Mouse (Mus musculus) embryonic facial prominence, embryonic 11.5 days (tissue): ENCODE data around the gene Il5ra. TPM values are rescaled to one million over a fixed set of nuclear protein-coding genes. Genes with fewer than 3 reads are reported as not detected.

Experiments used
- ATAC-seq: fragments of 200-750 bp; cut with Nextera tagmentation; replicated peaks from 2 replicates; pipeline ENCODE4 v1.8.0; 2017; ENCODE audit warnings: low read depth; ENCODE audit not compliant: insufficient number of reproducible peaks, low FRiP score, low TSS enrichment
- DNase-seq: peaks from one replicate; pipeline ENCODE4 v3.0.0-alpha.2; 2015; ENCODE audit warnings: low spot score
- H3K27ac ChIP-seq: fragments of 300-500 bp; sonication (generic); replicated peaks from 2 replicates; pipeline ENCODE4 v1.5.1; 2014; ENCODE audit warnings: mild to moderate bottlenecking, low read depth, low read length, control low read depth
- H3K27me3 ChIP-seq: fragments of 300-500 bp; sonication (generic); 2 replicates; pipeline ENCODE4 v1.6.1; 2014; ENCODE audit warnings: mild to moderate bottlenecking, low read length, moderate library complexity, mixed read lengths; ENCODE audit not compliant: control insufficient read depth, insufficient read depth
- H3K36me3 ChIP-seq: fragments of 300-500 bp; sonication (generic); replicated peaks from 2 replicates; pipeline ENCODE4 v1.6.1; 2014; ENCODE audit warnings: low read depth, mild to moderate bottlenecking, low read length, moderate library complexity, mixed read lengths; ENCODE audit not compliant: control insufficient read depth, insufficient read depth
- H3K4me1 ChIP-seq: fragments of 300-500 bp; sonication (generic); 2 replicates; pipeline ENCODE4 v1.6.1; 2014; ENCODE audit warnings: low read length, mixed read lengths; ENCODE audit not compliant: control insufficient read depth, insufficient read depth
- H3K4me2 ChIP-seq: fragments of 300-500 bp; sonication (generic); 2 replicates; pipeline ENCODE4 v1.6.1; 2014; ENCODE audit warnings: low read depth, mild to moderate bottlenecking, control low read depth, low read length, moderate library complexity
- H3K4me3 ChIP-seq: fragments of 300-500 bp; sonication (generic); 2 replicates; pipeline ENCODE4 v1.5.1; 2014; ENCODE audit warnings: low read depth, low read length, control low read depth
- H3K9ac ChIP-seq: fragments of 300-500 bp; sonication (generic); replicated peaks from 2 replicates; pipeline ENCODE4 v1.6.1; 2014; ENCODE audit warnings: mild to moderate bottlenecking, control low read depth, low read length
- H3K9me3 ChIP-seq: fragments of 300-500 bp; sonication (generic); replicated peaks from 2 replicates; pipeline ENCODE4 v1.6.1; 2016; ENCODE audit warnings: mild to moderate bottlenecking, low read length, inconsistent platforms, mixed read lengths; ENCODE audit not compliant: control insufficient read depth
- WGBS: fragments of 180-500 bp; shearing (Covaris S2); extraction: QIAGEN DNeasy Blood & Tissue Kit; methylation state at CpG from one replicate; pipeline ENCODE4 v1.1.7; 2014; 5-methylcytosine and 5-hydroxymethylcytosine counted together
- polyA plus RNA-seq: library from polyadenylated mRNA; unstranded; fragments of >200 nt; fragmentation: Nextera tagmentation; extraction: Ambion mirVana; gene quantifications from 2 replicates; pipeline ENCODE4 v1.2.1, GENCODE M21; 2014

Il5ra gene
- polyA plus RNA-seq, 1 experiment from 2014 or later: not detected

DNA sequence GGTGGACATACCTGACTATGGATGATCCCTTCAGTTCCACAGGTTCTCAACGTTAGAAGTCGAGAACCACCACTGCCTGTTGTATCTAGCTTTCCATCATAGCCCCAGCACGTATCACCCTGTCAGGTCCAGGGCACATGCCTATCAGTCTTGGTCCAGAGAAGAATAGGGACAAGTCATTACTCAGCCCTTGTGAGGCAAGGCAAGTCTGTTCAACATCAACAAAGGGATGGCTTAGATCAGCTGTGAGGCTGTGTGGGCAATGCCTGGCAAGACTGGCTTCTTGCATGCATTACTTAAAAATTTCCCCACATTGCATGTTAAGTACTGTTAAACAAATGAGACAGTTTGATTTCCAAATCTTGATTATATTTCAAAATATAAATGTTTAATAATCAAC lies 1.0 kb downstream of the Il5ra start:
- no peak for ATAC-seq

GRCm38 (mm10) chr6:106747251-106747650 lies 1.6 kb downstream of the Il5ra start:
- no peak overlapping the region for H3K9ac ChIP-seq
- H3K4me2 ChIP-seq: no peak overlapping the region
- 90% methylated on average over 5 of the region's 5 CpGs for WGBS
- H3K4me1 ChIP-seq: no peaks in the 10 kb centered on the region
- DNase-seq: no peak
- no peak for ATAC-seq
- H3K9me3 ChIP-seq: no peaks in the 10 kb centered on the region
- H3K27ac ChIP-seq: no peak overlapping the region
- H3K27me3 ChIP-seq: no peaks in the 10 kb centered on the region
- H3K36me3 ChIP-seq: no peaks in the 10 kb centered on the region
- no peak overlapping the region for H3K4me3 ChIP-seq

More for the DNA sequence above, 1.0 kb downstream of the Il5ra start:
- Histone ChIP-seq H3K9me3 (no peaks in the 10 kb centered on the region), H3K27me3 (no peaks in the 10 kb centered on the region), H3K4me1 (no peaks in the 10 kb centered on the region), H3K36me3 (no peaks in the 10 kb centered on the region), H3K4me2 (no peak overlapping the region), H3K9ac (no peak overlapping the region), H3K27ac (no peak overlapping the region), H3K4me3 (no peak overlapping the region)
- WGBS: 80% methylated on average over 3 of the region's 3 CpGs
- no peak for DNase-seq

- Histone ChIP-seq H3K4me2 (no peak overlapping the region), H3K9ac (no peak overlapping the region), H3K36me3 (no peaks in the 10 kb centered on the region), H3K27me3 (no peaks in the 10 kb centered on the region), H3K4me1 (no peaks in the 10 kb centered on the region), H3K27ac (no peak overlapping the region), H3K4me3 (no peak overlapping the region), H3K9me3 (no peaks in the 10 kb centered on the region)
- WGBS: 72% methylated on average over 7 of the region's 7 CpGs
- DNase-seq (no peak), ATAC-seq (no peak)
Measured at GRCm38 (mm10) chr6:106745673-106746394, 3.0 kb downstream of the Il5ra start.

- Histone ChIP-seq H3K27ac (no peak overlapping the region), H3K36me3 (no peaks in the 10 kb centered on the region), H3K4me3 (no peak overlapping the region), H3K27me3 (no peaks in the 10 kb centered on the region), H3K4me1 (no peaks in the 10 kb centered on the region), H3K4me2 (no peak overlapping the region), H3K9ac (no peak overlapping the region), H3K9me3 (no peaks in the 10 kb centered on the region)
- ATAC-seq (no peak), DNase-seq (no peak)
- whole genome bisulfite sequencing: 75% methylated on average over 7 of the region's 7 CpGs
Measured at GRCm38 (mm10) chr6:106743556-106744233, 5.1 kb downstream of the Il5ra start.

- no peaks in the 10 kb centered on the region for H3K36me3 ChIP-seq
- no peaks in the 10 kb centered on the region for H3K27me3 ChIP-seq
- DNase-seq (no peak), ATAC-seq (no peak)
- no peaks in the 10 kb centered on the region for H3K4me1 ChIP-seq
- no peak overlapping the region for H3K4me3 ChIP-seq
- 92% methylated on average over 1 of the region's 1 CpGs for WGBS
- H3K27ac ChIP-seq: no peak overlapping the region
- H3K4me2 ChIP-seq: no peak overlapping the region
- H3K9ac ChIP-seq: no peak overlapping the region
- H3K9me3 ChIP-seq: no peaks in the 10 kb centered on the region
Measured at GRCm38 (mm10) chr6:106740244-106740825, 8.5 kb downstream of the Il5ra start.

DNA sequence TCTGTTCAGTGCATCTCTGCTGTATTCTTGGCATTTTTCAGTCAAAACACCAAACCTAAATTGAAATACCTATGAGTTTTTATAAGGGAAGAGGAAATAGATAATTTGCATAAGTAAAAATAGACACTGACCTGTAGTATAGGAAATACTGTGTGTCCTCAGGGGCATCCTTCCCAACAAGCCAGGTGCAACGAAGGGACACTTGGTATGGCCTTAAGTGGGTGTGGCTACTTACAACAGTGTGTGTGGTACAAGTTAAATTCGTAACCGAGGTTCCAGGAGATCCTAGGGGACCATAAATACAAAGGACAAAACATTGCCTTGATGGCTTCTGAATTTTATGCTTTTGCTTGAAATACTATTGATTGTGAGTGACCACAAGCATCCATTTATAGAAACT lies 10.6 kb downstream of the Il5ra start:
- DNase-seq: no peak

DNA sequence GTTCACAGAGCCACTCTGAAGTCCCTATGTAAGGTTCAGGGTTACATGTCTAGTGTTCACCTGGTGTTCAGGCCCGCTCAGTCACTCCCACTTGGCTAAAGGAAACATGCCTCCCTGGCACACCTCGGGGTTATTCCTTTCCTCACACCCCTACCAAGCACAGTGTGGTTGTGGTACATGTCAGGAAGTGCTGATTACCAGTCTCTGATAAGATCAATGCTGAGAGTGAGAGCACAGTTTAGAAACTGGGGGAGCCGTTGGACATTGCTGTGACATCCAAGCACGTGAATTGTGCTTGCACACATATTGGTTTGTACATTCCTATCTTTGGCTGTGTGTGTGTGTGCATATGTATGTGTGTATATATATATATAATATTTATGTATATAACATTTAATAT lies 16.3 kb downstream of the Il5ra start:
- Histone ChIP-seq H3K9ac (no peak overlapping the region), H3K4me2 (no peak overlapping the region), H3K36me3 (no peaks in the 10 kb centered on the region), H3K4me3 (no peak overlapping the region), H3K27ac (no peak overlapping the region), H3K27me3 (no peaks in the 10 kb centered on the region), H3K4me1 (no peaks in the 10 kb centered on the region), H3K9me3 (no peaks in the 10 kb centered on the region)
- 83% methylated on average over 4 of the region's 4 CpGs for WGBS
- DNase-seq: no peak
- no peak for ATAC-seq

More for the DNA sequence above, 10.6 kb downstream of the Il5ra start:
- WGBS: 78% methylated on average over 3 of the region's 3 CpGs
- Histone ChIP-seq H3K9ac (no peak overlapping the region), H3K4me3 (no peak overlapping the region), H3K4me1 (no peaks in the 10 kb centered on the region), H3K36me3 (no peaks in the 10 kb centered on the region), H3K4me2 (no peak overlapping the region), H3K9me3 (no peaks in the 10 kb centered on the region), H3K27ac (no peak overlapping the region), H3K27me3 (no peaks in the 10 kb centered on the region)
- no peak for ATAC-seq

- H3K4me2 ChIP-seq: no peak overlapping the region
- 79% methylated on average over 4 of the region's 4 CpGs for WGBS
Measured at GRCm38 (mm10) chr6:106729682-106730314, 19.0 kb downstream of the Il5ra start.

More at GRCm38 (mm10) chr6:106729682-106730314, 19.0 kb downstream of the Il5ra start:
- H3K27me3 ChIP-seq: no peaks in the 10 kb centered on the region
- DNase-seq (no peak), ATAC-seq (no peak)
- H3K9me3 ChIP-seq: no peaks in the 10 kb centered on the region
- no peaks in the 10 kb centered on the region for H3K36me3 ChIP-seq
- no peak overlapping the region for H3K9ac ChIP-seq
- H3K4me3 ChIP-seq: no peak overlapping the region
- H3K27ac ChIP-seq: no peak overlapping the region
- no peaks in the 10 kb centered on the region for H3K4me1 ChIP-seq
